In the genomic region with DNA sequence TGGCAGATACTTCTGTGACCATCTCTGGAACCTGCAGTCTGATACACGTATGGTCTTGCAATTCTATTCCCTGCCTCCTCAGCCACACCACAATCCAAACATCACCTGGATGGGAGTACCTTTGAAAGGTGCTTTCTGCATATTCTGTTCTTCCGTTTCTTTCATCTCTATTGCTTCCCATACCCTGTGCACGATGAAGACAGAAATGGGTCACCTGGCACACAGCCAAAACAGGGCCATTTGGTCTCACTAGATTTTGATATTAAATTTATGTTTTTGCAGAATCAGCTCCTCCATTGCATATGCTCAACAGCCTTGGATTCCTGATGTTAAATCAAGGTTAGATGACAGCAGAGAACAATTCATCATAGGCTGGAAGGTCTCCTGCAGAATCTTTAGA, we compare ENCODE assay signal across 13 mouse cellular contexts. TPM values are rescaled to one million over a fixed set of nuclear protein-coding genes. Genes with fewer than 3 reads are reported as not detected.
A peak's percentile ranks its signal among the peaks of the same experiment; 100 is the strongest.
DNase-seq lines count a peak whose midpoint lies in the region.
"Had no signal": no experiment of that assay in that cellular context is flagged by ENCODE, and none has a peak within 500 bp of the region (broad histone marks: within the 10 kb centered on the region; RNA-seq: fewer than 3 reads in every experiment).

No protein-coding gene starts in this region.

- DNase-seq in left cerebral cortex, postnatal 25 days (ENCODE audit: low spot score in 2 of 2), result peak; percentile 0
- DNase-seq in left cerebral cortex, postnatal 4 days, result no peak
- DNase-seq in adrenal gland, postnatal 4 days (ENCODE audit: low spot score in 2 of 2), result peak; percentile 31 to 46
- peak; percentile 49 for DNase-seq in cerebellum, adult 9-10 months
- DNase-seq in MN1 (ENCODE audit: low spot score), result no peak
- no peak for DNase-seq in embryo, embryonic 10.5 days (ENCODE audit: low spot score)
- DNase-seq in heart, postnatal 4 days, result no peak
- DNase-seq: gastrocnemius, postnatal 25 days; heart, postnatal 14 days; kidney, postnatal 36 days; layer of hippocampus, adult 9-11 months; retina, postnatal 1 day; right cerebral cortex, postnatal 4 days had no signal

- intact Hi-C loops in left cerebral cortex, postnatal 25 days (cut with DNase I), result no loop called here
- intact Hi-C loops in left cerebral cortex, postnatal 4 days (cut with DNase I), result no loop called here

RNA-seq across cellular contexts. Expression of a gene that starts 16.6 kb away (rescaled TPM):
- 10 to 100 TPM; 12.5 to 12.7 TPM for total RNA-seq in left cerebral cortex, postnatal 25 days (2021)
- 10 to 100 TPM; 27.8 to 28.4 TPM for total RNA-seq in left cerebral cortex, postnatal 4 days (2021)
- 1 to 10 TPM; 3.6 to 5.1 TPM for total RNA-seq in adrenal gland, postnatal 4 days (2021)
- total RNA-seq in heart, postnatal 4 days (2021), result under 1 TPM; 0.11 to 0.38 TPM

Comparison
In these comparisons a context has a peak if more than half of its experiments do, and no peak if none do; other contexts are left out.
1. DNase-seq: peak in left cerebral cortex, postnatal 25 days (2 of 2), adrenal gland, postnatal 4 days (2 of 2) and cerebellum, adult 9-10 months (single experiment); none in left cerebral cortex, postnatal 4 days (single experiment), MN1 (single experiment), embryo, embryonic 10.5 days (single experiment) and heart, postnatal 4 days (single experiment).